Mouse (Mus musculus): Measurements from ENCODE around the gene Sec14l1.
"Not testable (repeated sequence)": the region's sequence is repeated elsewhere in the genome, so short reads cannot be mapped to it uniquely, and the experiment has no call there.

Gene Sec14l1

GRCm38 (mm10) chr11:117114592-117115345 lies at the start of gene Sec14l1:
Gene Sec14l1 (plus strand): TSS chr11:117115168.
- DNase-seq = peak; percentile 99 to 100

DNA sequence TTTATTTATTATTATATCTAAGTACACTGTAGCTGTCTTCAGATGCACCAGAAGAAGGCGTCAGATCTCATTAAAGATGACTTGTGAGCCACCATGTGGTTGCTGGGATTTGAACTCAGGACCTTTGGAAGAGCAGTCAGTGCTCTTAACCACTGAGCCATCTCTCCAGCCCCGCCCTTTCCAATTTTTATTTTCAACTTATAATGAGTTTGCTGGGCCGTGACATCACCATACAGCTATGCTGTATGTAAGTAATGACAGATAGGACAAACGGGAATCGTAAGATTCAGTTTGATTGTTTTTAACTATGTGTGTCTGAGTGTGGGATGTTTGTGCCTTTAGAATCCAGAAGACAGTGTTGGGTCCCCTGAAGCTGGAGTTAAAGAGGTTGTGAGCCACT lies 49.4 kb upstream of the Sec14l1 start:
- not testable (repeated sequence) for DNase-seq

GRCm38 (mm10) chr11:117066738-117067137 lies 48.2 kb upstream of the Sec14l1 start:
- DNase-seq = no peak

DNA sequence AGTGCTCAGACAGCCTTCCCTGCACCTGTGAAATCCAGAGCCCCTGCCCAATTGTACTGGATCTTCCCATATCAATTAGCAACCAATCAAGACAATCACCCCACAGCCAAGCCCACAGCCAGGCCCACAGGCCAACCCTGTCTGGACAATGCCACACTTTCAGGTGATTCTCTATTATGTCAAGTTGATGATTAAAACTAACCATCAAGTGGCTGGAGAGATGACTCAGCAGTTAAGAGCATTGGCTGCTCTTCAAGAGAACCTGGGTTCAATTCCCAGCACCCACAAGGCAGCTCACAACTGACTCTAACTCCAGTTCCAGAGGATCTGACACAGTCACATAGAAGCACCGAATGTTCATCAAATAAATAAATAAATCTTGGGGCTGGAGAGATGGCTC lies 46.6 kb upstream of the Sec14l1 start:
- no peak for DNase-seq

DNA sequence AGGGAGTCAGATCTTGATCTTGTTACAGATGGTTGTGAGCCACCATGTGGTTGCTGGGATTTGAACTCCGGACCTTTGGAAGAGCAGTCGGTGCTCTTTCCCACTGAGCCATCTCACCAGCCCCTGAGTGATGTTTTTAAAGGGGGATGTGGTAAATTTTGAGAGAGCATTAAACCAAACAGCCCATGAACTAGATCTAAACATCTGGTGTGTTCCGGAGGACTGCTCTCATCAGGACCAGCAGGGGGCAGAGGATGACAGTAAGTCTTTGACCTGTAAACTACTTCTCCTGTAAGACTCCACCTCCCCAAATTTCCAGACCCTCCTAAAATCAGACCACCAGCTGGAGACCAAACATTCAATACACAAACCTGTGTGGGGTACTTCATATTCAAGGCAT lies 45.9 kb upstream of the Sec14l1 start:
- DNase-seq = no peak

DNA sequence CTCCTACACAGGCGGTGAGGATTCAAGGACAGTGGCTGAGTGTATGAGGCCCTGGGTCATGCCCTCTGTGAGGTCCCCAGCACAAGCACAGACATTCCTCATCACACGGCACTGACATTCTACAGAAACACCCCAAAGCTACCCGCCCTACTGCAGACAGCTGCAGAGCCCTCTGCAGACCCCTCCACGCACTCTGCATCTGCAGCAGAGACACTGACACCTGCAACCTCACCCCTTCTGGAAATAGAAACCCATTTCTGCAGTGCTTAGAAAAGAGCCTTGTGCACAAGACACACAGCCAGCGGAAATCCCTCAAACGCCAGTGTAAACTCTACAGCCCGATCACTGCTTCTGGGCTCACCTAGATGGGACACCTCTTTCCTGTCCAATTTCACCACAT lies 44.3 kb upstream of the Sec14l1 start:
- no peak for DNase-seq

DNA sequence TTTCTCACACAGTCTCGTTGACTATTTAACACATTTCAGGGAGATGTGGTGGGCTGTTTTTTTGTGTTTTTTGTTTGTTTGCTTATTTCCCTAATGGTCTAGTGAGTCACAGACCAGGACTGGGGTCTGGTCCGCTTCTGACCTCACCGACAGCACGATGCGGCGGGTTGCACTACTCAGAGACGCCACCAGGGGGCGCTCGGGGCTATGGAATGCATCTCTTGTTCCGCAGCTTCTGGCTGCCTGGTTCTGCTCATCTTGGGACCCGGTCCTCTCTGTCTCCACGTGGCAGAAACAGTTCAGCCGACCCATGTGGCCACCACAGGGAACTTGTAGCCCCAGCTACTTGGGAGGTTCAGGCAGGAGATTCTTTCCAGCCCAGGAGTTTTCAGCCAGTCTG lies 42.8 kb upstream of the Sec14l1 start:
- peak; percentile 74 to 86 for DNase-seq

DNA sequence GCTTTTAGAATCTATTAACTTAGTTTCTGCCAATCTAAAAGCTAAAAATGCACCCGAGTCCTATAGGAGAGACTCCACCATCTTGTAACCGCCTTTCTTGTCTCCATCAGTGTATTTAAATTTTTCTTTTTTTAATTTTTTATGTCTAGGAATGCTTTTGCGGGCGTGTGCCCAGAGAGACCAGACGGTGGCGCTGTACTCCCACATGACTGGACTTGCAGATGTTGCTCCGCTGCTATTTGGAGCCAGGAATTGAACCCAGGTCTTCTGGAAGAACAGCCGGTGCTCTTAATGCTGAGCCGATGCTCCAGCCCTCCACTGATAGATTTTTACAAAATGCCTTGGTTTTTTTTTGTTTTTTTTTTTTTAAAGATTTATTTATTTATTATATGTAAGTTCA lies 41.5 kb upstream of the Sec14l1 start:
- no peak for DNase-seq

DNA sequence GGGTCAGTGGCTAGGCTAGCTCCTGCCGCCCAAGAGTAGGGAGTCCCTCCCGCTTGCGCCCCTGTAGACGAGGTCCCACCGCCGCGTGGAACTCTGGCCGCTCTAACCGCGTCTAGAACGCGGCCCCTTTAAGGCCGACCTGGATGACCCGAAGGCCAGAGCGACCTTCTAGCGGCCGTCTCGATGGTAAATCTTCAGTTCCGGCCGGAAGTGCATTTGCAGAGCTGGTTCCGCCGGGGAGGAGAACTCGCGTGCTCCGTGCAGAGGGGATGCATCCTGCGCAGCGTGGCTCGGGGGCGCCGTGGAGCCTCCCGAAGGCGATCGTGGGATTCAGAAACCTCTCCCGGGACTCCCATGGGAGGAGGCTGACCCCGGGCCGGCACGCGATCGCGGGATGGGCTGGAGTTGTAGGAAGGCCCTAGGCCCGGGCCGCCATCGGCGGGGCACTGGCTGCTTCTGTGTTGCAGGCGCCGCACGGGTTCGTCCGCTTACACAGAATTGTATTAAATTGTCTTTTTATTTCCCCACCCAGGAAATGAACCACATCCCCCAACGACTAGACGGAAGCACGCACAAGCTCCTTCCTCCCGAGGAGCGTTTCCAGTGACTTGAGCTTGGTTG lies 38.3 kb upstream of the Sec14l1 start:
- DNase-seq = peak; percentile 88 to 89

DNA sequence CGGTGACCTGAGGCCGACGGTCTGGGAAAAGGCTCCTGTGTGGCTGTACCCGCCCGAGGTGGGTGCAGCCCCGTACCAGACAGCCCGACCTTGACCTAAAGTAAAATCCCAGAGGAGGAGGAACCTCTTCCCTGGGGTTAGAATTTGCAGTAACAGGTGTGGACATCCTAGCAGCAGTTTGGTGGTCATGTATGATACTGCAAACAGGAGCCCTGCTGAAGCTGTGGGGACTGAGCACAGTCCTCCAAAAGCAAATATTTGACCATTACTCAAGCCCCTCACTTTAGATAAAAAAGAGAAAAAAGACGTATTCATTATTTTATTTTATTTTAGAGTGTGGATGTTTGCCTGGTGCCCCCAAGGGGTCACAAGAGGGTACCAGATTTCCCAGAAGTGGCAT lies 37.7 kb upstream of the Sec14l1 start:
- DNase-seq = no peak

DNA sequence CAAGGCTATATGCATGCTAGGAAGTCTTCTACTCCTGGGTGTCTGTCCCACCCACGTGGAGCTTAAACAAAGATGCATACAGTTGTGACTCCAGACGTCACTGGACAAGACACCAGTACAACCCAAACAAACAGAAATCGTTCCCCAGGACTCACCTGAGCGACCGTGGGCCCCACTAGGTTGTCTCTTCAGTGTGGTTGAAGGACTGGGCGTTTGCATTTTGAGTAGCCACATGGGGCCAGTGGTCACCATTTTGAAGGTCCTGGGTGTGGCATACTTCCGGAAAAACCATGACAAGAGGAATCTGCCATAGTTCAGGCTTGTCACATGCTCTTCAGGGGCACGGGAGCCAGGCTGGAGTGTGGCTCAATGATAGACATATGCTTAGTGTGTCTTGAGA lies 37.1 kb upstream of the Sec14l1 start:
- no peak for DNase-seq

DNA sequence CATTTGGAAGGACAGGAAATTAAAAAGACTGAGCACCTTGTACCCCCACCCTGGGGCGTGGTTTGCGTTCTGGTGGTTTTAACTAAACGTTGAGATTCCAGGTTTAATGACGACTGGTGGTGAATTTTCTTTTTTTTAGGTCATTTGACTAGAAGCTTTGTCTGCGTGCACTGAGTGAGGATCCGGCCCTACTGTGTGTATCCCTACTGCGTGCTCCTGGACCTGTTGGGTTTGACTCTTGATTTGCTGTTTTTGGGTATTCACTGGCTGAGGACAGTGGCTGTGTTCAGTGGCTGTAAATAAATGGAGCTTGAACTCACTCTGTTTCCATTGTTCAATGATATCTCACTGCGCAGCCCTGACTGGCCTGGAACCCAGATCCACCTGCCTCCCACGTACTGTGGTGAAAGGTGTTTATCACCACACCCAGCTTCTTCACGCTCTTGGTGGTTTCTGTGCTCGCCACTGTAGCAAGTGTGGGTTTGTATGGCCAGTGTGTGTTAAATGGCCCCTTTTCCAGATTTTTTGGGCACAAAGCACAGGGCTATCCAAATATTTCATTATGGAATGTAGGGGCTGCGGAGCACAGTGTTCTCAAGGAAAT lies 36.2 kb upstream of the Sec14l1 start:
- DNase-seq = no peak

- DNase-seq = no peak
Observed at GRCm38 (mm10) chr11:117079651-117080190, 35.2 kb upstream of the Sec14l1 start.

- DNase-seq = no peak
Observed at GRCm38 (mm10) chr11:117080209-117080608, 34.8 kb upstream of the Sec14l1 start.

DNA sequence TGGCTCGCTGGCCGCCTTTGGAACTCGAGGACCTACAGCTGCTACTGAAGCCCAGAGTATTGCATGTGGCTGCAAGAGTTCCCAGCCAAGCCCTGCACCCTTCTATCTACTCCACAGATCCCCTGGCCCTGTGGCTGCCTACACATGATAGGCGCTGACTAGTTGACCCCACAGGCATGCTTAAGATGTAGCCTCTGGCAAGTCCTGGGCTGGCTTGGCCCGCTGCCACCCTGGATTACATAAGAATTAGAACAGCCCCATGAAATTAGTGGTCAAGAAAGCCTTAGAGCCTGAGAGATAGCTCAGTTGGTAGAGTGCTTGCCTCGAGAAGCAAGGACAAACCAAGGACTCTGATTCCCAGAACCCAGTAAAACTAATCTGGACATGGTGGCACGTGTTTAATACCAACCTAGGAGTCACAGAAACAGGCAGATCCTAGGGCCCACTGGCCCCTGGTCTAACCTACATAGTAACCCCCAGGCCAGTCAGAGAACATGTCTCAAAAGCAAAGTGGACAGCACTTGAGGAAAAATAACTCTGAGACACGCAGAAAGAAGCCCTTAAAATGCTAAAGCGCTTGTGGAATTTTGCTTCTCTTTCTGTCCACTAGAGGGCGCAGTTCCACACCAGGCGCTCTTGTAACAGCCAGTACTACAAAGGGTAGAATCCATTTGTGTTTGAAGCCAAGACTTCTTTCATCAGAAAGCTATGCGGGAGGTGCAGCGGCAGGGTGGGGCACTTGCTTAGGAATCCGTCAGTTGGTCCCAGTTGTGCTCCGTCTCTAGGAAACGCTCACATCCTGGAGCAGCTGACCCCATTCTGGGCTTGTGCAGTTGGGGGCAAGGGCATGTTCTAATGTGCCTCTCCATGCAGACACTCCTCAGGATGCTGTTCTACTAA lies 33.6 kb upstream of the Sec14l1 start:
- DNase-seq = peak; percentile 88 to 93

GRCm38 (mm10) chr11:117082353-117082934 lies 32.5 kb upstream of the Sec14l1 start:
- DNase-seq = no peak

- peak; percentile 65 to 82 for DNase-seq
Observed at GRCm38 (mm10) chr11:117083052-117083881, 31.7 kb upstream of the Sec14l1 start.

GRCm38 (mm10) chr11:117083882-117084260 lies 31.1 kb upstream of the Sec14l1 start:
- not testable (repeated sequence) for DNase-seq

DNA sequence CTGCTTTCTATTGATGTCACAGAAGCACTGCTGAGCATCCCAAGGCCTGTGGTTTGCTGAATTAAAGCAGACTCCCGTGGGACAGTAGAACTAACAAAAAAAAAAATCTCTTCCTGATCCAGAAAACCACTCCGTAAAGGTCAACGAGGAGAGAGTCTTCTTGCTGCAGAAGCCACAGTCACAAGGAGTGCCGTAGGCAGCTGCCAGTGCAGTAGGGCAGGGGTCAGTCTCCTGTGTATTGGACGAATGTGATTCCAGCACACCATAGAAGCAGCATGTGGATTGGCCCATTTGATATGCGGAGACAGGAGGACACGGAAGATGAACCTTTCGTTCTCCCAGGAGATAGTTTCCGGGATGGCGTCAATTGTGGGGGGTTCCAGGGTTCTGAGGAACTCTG lies 28.8 kb upstream of the Sec14l1 start:
- no peak for DNase-seq

DNA sequence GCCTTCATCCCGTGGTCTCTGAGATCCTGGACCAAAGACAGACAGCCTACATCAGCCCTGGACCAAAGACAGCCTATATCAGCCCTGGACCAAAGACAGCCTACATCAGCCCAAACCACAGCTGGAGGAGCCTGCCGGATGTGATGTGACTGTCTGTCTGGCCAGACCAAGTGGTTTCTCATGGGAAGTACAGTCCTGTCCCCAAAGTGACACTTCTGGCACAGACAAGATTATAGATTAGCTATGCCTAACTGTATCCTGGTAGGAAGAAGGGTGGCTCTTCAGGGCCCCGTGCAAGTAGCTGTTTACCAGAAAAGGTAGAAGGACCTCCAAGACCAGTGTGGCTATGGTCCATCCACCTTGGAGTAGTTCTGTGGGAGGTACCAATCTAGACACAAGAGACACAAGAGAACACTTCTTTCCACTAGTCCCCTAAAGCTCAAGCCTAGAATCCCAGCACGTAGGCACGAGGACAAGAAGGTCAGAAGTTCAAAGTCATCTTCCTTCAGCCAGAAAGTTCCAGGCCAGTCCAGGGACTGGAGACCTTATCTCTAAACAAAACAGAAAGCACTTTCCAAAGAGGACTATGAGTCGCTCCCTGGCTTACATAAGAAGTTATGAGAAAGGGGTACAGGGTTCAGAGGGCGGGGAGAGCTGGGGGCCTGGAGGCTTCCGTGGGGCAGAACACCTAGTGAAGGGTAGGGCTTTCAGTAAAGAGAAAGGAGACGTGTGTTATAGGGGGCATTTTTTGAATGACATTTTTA lies 27.8 kb upstream of the Sec14l1 start:
- no peak for DNase-seq

All from lung, postnatal 4 days (tissue).